Mouse (Mus musculus) heart, postnatal 10 days (tissue): ENCODE data around the gene Sfta2. TPM values are rescaled to one million over a fixed set of nuclear protein-coding genes. Genes with fewer than 3 reads are reported as not detected.

ENCODE experiments used
- DNase-seq, 2 experiments: peaks; one replicate each; pipeline ENCODE4 v3.0.0; 2021
- intact Hi-C: fragments of 180-260 bp; cut with DNase I; formaldehyde crosslinking; loops from one replicate; pipeline ENCODE4 v1.15.1; 2025
- total RNA-seq, 2 experiments: library from RNA; stranded (reverse); gene quantifications; 2 replicates each; pipeline ENCODE4 v1.2.3; 2021

Gene Sfta2
- total RNA-seq, 2 experiments from 2014 or later, result not detected

DNA sequence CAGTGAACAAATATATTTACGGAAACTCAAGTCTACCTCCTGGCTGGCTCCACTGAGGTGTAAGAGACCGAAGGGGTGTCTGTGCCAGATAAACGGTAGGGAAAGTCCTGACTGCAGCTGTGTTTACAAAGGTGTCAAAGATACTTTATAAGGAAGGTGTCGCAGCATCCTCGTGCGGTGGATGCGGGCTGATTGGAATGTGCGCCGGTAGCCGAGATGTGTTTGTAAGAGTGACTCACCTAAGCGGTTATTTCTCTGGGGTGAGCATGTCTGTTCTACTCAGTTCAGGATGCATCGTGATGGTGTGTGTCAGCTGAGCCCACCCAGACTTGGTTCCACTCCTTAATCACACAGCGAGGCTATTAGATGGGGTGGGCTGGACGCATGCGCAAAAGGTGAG is 9.6 kb upstream of the Sfta2 start:
- DNase-seq, result no peak
- intact Hi-C loops, result loop anchor here (5.0 kb wide), 1 partner anchor 146 kb away; no protein-coding TSS in a partner anchor

DNA sequence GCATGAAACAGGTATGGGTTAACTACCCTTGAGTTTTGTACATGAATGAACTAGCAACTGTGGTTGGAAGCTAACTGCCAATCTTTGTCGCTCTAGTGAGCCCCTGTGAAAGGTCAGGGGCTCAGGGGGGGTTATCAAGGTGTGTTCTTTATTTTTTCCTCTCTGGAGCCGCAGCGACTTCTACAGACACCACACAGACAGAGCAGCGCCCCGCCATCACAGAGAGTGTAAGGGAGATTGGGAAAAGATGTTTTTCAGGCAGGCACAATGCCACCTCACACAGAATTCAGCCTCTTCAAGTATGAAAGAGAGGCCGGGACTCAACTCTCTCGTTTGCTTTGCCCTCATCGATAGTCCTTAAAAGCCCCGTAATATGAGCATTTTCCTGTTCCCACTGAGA is 9.2 kb upstream of the Sfta2 start:
- DNase-seq, result no peak
- intact Hi-C loops, result loop anchor here (5.0 kb wide), 1 partner anchor 145 kb away; no protein-coding TSS in a partner anchor

DNA sequence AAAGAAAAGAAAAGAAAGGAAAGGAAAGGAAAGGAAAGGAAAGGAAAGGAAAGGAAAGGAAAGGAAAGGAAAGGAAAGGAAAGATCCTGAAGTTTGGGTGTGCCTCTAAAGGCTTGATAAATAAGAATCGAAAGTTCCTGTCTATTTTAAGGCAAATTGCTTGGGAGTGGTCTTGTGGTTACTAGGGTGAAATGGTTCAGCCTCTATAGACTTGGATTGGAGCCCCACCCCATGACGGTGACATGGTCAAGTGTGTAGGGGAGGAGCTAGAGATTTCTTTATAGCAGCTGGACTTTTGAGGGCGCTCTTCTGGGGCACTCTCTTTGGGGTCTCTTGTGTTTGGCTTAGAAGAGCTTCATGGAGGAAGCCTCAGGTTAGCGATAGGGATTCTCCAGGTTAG is 7.6 kb upstream of the Sfta2 start:
- no peak for DNase-seq
- intact Hi-C loops, result loop anchor here (5.0 kb wide), 1 partner anchor 144 kb away; no protein-coding TSS in a partner anchor

DNA sequence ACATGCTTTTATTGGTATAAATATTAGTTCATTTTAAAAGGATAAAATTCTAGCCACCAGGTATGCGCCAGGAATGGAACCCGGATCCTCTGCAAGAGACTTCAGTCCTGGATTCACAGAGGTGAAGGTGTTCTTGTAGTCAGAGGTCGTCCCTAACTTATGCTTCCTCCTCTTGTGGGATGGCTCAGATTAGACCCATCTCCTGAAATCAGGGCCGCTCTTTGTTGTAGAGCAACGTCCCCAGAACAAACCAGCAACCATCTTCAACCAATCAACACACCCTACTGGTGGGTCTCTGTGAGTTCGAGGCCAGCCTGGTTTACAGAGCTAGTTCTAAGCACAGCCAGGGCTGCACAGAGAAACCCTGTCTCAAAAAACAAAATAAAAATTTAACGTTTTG is 6.9 kb upstream of the Sfta2 start:
- intact Hi-C loops, result loop anchor here (5.0 kb wide), 1 partner anchor 143 kb away; no protein-coding TSS in a partner anchor
- DNase-seq, result no peak

DNA sequence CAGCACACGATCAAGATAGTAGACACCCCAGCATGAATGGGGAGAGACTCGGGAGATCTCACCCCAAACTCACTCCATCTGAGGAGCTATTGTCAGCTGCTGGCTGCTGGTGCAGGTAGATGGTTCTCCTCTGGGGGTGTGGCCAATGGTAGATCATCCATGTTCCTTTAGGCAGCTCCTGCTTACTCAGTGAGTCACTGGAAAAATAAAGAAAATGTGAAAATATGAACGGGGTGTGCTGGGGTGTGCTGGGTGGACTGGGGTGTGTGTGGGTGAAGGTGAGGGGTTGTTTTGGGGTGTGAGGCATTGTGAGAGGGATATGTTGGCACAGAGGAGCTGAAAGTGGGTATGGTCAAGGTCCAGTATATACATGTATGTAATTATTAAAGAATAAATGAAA is 4.0 kb upstream of the Sfta2 start:
- DNase-seq, result no peak
- intact Hi-C loops, result no loop called here

DNA sequence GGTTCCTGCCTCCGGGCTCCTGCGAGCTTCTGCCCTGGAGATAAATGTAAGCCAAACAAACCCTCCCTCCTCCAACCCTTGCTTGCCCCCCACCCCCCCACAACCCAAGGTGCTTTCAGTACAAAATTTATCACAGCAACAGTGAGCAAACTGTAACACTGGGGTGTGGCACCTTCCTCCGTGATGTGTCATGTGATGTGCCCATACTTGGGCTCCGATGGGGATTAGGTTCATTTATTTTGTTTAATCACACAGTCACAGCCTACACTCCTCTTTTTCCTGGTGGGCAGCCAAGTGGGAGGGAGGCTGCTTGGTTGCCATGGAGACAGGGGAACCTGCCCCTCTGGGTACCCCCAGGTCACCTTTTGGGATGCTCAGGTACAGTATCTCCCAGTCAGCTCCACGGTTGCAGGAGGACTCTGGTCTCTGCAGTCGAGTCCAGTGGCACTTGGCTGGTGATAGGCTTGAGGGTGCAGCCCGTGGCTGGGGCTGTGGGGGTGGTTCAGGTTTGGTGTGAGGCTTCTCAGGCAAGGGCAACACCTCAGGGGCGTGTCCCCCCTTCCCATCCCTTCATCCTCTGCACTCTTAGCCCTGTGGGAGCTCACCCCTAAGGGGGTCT is 496 bp downstream of the Sfta2 start:
- intact Hi-C loops, result no loop called here
- DNase-seq, result no peak

DNA sequence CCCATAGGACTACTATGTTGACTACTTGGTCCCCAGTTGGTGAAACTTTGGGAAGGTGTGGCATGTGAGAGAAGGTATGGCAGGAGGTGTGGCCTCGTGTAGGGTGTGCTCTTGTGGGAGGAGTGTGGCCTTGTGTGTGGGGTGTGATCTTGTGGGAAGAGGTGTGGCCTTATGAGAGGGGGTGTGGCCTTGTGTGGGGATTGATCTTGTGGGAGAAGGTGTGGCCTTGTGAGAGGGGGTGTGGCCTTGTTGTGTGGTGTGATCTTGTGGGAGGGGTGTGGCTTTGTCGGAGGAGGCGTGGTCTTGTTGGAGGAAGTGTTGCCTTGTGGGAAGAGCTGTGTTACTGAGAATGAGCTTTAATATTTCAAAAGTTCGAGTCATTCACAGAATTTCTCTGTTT is 15.8 kb downstream of the Sfta2 start:
- intact Hi-C loops, result no loop called here
- DNase-seq, result no peak

DNA sequence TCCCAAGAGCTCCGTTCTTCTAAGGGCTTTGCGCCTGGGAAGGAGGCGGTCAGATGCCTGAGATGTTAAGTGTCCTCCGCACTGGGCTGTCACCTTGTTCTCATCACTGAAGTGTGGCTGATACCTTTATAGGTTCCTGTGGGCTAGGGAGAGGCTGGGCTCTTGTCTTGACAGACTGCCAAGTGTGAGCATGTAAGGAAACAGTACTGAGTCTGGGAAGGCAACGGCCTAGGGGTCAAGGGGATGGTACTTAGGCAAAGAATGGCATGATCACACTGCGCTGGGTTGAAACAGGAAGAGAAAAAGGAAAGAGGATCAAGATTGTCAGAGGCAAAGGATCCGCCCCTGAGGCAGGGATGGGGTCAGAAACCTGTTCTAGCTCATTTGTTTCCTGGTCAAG is 25.2 kb downstream of the Sfta2 start, which contains the start of gene Gm9573:
Gene Gm9573 (minus strand): TSS at position 101 of the 400 bp plus-strand sequence.
- DNase-seq, result no peak
- intact Hi-C loops, result no loop called here

DNA sequence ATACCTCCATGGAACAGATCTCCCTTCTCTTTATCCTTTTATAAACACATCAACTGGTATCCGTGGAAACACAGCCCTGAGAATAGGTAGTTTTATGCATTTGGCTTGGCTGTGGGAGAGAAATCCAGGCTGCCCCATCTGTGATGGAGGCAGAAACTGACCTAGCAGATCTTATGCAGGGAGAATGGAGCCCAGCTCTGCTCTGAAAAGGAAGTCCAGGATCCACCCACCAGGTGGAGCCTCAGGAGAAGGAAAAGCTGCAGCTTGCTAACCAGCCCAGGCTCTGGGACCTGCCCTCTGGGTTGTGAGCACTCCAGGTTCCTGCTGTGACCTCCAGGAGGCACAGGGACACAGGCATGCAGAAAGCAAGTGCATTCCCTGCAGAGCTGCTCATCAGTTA is 32.6 kb downstream of the Sfta2 start:
- intact Hi-C loops, result no loop called here
- DNase-seq, result peak; percentile 42 to 45

DNA sequence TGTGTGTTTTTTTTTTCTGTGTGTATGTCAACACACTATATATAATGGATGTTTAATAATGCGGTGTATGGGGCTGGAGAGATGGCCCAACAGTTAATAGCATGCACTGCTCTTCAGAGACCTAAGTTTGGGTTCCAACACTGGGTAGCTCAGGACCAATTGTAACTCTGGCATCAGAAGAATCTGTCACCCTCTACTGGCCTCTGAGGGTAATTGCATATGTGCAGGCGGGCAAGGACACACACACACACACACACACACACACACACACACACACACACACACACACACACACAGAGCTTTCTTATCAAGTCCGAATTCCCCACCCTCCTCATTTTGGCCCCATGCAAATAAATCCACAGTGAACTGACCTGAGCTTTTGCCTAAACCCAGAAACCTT is 33.9 kb downstream of the Sfta2 start:
- intact Hi-C loops, result loop anchor here (1.0 kb wide), 1 partner anchor 90 kb away; no protein-coding TSS in a partner anchor

DNA sequence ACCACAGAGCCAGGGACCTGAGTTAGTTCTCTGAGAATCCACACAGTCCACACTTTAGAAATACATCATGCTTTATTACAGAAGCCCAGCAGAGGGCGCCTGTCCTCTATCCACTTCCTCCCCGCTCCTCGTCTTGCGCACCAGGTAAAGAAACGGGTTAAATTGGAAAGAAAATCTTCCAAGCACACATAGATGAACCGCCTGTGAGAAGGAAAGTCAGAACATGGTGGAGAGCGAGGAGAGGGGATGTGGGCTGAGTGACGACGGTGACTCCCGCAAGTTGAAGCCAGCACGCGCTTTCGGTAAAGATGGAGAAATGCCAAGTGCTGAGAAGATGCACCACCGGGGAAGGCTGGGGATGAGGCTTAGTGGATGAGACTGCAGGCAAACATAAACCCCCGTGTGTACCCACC is 34.4 kb downstream of the Sfta2 start:
- intact Hi-C loops, result loop anchor here (1.0 kb wide), 1 partner anchor 90 kb away; no protein-coding TSS in a partner anchor
- DNase-seq, result peak; percentile 75 to 82

More for the DNA sequence above, 33.9 kb downstream of the Sfta2 start:
- DNase-seq, result no peak

DNA sequence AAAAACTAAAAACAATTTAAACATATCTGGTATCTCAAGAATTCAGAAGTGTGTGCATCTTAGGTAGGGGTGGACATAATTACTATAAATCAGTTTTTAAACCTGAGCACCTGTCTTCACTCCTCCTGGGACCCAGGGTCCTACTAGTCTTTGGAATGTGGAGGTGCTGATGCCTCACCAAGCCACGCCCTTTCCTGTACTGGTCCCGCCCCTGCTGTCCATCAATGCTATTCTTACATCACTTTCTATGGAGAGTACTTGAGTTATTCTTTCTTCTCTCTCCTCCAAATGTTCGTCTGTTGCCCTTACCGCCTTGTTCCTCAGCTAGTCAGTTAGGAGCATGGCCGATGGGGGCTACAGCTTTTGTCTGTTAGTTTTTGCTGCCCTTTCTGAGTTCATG is 35.0 kb downstream of the Sfta2 start:
- peak; percentile 23 to 51 for DNase-seq
- intact Hi-C loops, result no loop called here

DNA sequence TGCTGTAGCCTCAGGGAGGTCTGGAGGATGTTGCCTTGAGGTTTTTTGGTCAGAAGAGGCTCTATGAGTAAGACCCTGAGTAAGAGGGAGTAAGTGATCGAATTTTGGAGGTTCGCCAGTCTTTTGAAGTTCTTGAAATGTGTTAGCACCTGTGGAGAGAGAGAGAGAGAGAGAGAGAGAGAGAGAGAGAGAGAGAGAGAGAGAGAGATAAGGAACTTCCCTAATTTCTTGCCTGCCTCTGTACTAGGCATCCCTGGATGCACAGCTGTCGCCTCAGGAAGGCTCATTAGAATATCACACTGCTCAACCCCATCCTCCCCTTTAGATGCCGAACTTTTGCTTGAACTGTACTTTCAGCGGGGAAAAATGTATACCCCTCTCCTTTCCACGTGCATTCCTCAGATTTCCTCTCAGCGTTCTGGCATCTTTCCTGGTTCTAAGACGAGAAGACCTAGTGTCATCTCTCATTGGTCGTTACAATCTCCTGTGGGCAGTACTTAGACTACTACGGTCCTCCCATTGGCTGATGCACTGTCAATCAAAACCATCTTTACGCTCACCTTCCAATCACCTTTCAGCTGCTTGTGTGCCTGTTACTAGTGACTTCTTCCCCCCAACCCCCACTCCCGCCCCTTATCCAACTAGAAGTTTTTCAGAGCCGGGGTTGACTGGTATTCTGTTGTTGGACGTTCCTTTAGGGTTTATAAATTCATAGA is 37.3 kb downstream of the Sfta2 start:
- intact Hi-C loops, result no loop called here

DNA sequence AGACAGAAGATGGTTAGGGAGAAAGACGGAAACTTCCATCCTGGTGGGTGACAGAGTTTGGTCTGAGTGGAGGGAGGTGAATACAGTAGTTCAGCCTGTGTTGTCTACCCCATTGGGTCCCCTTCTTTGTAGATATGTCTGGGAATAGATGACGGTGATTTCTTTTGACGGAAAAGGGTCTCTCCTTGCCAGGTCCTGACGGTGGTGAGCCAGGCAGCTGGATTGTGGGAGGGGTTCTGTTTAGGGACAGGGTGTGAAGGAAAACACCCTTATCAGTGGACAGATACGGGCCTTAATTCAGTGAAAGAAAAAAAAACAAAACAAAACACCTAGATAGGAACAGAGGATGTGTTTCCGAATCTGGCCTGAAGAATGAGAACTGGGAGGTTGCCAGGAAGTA is 38.0 kb downstream of the Sfta2 start:
- intact Hi-C loops, result no loop called here
- DNase-seq, result peak in 1 of 2 experiments; percentile 11

More for the DNA sequence above, 37.3 kb downstream of the Sfta2 start:
- DNase-seq, result peak; percentile 88

DNA sequence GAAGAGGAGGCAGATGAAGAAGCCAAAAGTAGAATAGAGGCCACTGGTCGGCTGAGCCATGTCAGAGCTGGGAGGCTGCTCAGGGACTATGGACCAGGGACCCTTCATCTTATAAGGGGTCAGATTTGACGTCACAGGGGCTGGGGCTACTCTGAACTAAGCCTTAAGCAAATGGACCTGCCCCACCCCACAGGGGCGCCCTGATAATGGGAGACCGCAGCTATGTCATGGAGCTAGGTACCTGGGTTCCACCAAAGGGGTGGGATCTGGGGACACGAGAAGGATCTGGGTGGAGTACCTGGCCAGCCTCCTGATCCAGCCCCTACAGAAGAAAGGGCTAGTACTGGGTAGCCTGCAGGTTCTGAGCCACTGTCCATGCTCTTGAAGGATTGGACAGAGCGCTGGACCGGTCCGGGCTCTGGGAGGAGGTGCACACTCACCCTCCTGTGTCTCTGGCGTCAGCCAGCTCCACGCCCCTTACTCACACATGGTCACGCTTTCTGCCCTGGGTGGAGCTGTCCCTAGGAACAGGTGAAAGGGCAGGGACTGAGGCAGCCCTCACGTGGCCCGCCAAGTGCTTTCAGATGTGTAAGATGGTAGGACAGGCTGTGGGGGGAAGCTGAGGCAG is 42.4 kb downstream of the Sfta2 start, which contains the start of gene Mucl3:
Gene Mucl3 (minus strand): TSS at position 87 of the 628 bp plus-strand sequence.
- intact Hi-C loops, result no loop called here
- DNase-seq, result no peak

DNA sequence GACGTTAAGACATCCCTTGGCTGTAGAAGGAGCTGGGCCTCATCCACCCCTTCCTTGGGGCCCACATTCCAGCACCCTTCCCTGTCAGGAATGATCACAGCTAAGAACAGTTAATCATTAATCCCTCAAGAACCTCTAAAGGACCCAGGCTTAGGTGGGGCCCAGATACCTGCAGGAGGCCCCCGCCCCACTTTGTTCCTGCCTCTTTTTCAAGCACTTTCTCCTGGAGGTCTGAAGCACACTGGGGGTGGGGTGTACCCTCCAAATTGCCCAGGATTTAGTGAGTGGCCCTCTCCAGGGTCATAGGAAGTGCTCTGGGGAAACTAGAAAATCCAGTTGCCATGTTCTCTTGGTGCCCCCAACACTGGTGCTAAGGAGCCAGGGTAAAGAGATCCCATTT is 48.1 kb downstream of the Sfta2 start:
- intact Hi-C loops, result no loop called here
- no peak for DNase-seq

DNA sequence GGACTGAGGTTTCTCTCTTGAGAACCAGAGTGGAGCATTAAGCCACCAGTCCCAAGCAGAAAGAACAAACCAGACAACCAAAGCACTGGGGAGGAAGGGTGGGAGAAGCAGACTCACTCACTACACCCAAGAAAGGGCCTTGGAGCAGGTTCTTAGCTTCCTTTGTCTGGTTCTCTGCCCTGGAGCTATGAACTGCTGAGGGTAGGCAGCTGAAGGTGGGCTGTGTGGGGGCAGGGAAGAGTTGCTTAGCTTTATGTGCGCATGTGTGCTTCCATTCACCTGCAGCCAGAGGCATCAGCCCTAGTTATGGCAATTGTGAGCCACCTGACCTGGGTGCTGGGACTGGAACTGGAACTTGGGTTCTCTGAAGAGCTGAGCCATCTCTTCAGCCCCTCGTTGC is 51.7 kb downstream of the Sfta2 start:
- intact Hi-C loops, result no loop called here
- DNase-seq, result no peak

DNA sequence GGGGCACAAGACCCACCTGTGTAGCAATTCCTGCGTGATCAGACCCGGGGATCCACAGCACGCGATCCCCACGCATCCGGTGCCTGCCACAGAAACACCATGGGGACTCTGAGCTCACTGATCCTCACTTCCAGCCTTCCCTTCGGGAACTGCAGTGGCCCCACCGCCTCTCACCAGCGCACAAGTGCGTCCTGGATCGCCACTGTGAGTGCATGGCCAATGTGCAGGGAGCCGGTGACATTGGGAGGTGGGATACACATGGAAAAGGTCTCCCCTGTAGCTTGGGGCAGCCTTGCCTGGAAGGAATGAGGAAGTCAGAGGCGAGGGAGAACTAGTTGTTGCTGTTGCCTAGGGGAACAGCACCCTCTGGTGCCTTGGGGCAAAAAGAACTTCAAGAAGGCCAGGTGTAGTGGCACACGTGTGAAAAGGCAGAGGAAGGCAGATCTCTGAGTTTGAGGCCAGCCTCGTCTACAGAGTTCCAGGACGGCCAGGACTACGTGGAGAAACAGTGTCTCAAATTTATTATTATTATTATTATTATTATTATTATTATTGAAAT is 64.7 kb downstream of the Sfta2 start:
- DNase-seq, result peak; percentile 16 to 43
- intact Hi-C loops, result no loop called here

DNA sequence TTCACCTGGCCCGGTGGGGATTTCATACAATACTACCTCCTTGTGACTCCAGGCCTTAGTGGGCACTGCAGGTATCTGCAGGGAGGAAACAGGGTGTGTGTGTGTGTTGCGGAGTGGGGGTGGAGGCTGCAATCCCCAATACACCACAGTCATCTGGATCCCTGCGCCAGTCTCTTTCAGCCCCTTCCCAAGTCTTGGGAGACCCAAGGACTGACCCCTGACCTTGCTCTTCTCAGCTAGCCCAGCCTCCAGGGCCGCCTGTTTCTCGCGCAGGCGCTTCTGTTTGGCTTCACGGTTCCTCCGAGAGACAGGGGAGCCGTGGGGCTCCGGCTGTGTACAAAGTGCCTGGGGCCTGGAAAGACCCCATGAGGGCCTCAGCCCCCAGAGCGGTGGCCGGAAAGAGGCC is 65.5 kb downstream of the Sfta2 start:
- intact Hi-C loops, result no loop called here
- no peak for DNase-seq

DNA sequence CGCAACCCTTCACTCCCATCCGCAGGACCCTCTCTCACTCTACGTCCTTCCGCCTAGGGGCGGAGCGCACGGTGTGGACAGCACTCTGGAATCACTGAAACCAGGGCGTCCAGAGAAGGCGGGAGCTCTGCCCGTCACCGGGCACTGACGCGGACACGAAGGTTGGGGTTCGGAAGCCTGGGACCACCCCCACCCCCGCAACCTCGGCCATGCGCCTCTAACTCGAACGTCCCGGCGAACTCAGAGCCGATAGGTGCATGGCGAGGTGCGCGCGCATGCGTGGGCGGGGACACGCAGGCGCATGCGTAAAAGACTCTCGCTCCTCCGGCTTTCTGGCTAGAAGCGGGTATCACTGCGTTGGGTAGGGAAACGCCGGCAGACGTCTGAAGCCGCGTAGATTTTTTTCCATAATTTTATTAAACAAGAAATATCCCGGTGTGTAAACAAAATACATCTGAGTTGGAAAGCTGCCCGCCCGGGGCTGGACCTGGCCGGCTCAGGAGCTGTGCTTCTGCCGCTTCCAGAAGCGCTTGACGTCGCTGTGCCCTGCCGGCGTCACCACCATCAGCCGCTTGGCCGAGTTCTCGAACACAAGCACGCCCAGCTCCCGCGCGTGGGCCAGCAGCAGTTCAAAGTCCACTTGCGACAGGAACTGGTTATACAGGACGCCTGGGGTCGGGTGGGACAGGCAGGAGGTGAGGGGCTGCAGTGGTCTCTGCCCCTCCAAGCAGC is 66.2 kb downstream of the Sfta2 start, which contains the start of gene Vars2:
Gene Vars2 (minus strand): TSS at position 259 of the 732 bp plus-strand sequence.
- DNase-seq, result peak; percentile 98
- intact Hi-C loops, result no loop called here
